Mouse (Mus musculus): ENCODE results near the gene Lsm10. TPM values are rescaled to one million over a fixed set of nuclear protein-coding genes. Genes with fewer than 3 reads are reported as not detected.

The Lsm10 gene
- polyA plus RNA-seq, 1 experiment, result 22.2 TPM

DNA sequence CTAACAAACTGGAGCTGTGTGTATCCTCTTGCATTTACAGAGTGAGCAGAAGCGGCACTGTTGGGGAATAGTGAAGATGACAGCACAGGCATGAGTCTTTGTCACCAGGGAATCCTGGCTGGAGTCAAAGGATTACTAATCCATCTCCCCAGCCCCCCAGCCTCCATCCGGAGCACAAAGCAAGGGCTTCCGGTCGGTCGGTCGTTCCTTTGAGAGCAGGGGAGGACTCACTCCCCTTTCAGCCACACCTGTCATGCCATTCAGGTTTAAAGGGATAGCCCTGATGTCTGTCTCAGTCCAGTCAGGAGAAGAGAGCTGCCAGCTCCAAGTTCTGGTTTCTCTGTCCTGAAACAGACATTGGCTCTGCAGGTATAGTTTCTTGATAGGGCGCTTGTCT, 14.7 kb downstream of the Lsm10 start:
- WGBS, result 15% methylated on average over 7 of the region's 7 CpGs
- peak overlapping the region; percentile 88 for H3K27ac ChIP-seq (ENCODE audit: insufficient read depth, low read length)
- no peaks in the 10 kb centered on the region for H3K36me3 ChIP-seq (ENCODE audit: control insufficient read depth, insufficient read depth, low read length)
- peak overlapping the region; percentile 7; the same call in 1 of the 2 replicates for H3K4me3 ChIP-seq (ENCODE audit: extremely low read depth, insufficient read depth, insufficient read length)
- H3K4me1 ChIP-seq (ENCODE audit: control insufficient read depth, insufficient read depth, insufficient read length), result peaks cover 19% of the 10 kb centered on the region; the same call in 1 of the 2 replicates
- DNase-seq (ENCODE audit: low read depth in 1 of 2, low spot score in 2 of 2), result no peak
- no peaks in the 10 kb centered on the region for H3K27me3 ChIP-seq (ENCODE audit: control insufficient read depth, insufficient read depth, low read length)
- TF ChIP-seq POLR2A (IDR thresholded peaks at IDR 0.05; ENCODE audit: low read depth, low read length), result no peak
- TF ChIP-seq CTCF (IDR thresholded peaks at IDR 0.05; ENCODE audit: extremely low read depth, insufficient read depth, insufficient read length, insufficient replicate concordance), result no peak

DNA sequence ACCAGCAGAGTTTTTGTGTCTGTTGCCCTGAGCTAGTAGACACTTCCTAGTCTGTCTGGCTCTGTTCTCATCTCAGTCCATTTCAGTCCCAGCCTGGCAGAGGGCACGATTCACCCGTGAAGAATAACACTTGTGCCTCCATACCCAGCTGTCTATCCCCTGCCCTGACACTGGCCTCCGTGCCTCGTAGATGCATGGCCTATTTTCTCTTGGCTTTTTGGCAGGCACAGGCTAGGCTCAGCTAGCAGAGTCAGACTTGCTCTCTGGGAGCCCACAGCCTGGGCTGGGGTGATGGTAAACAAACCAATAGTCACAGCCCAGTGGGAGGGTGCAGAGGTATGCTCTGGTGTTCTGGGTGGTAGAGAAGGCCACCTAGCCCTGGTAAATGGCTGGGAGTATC, 16.8 kb downstream of the Lsm10 start:
- H3K4me3 ChIP-seq (ENCODE audit: extremely low read depth, insufficient read depth, insufficient read length), result no peak overlapping the region
- H3K27ac ChIP-seq (ENCODE audit: insufficient read depth, low read length), result no peak overlapping the region
- DNase-seq (ENCODE audit: low read depth in 1 of 2, low spot score in 2 of 2), result no peak
- WGBS, result 70% methylated on average over 4 of the region's 4 CpGs
- TF ChIP-seq POLR2A (IDR thresholded peaks at IDR 0.05; ENCODE audit: low read depth, low read length), result no peak
- TF ChIP-seq CTCF (IDR thresholded peaks at IDR 0.05; ENCODE audit: extremely low read depth, insufficient read depth, insufficient read length, insufficient replicate concordance), result no peak
- peaks cover 19% of the 10 kb centered on the region; the same call in 1 of the 2 replicates for H3K4me1 ChIP-seq (ENCODE audit: control insufficient read depth, insufficient read depth, insufficient read length)
- no peaks in the 10 kb centered on the region for H3K36me3 ChIP-seq (ENCODE audit: control insufficient read depth, insufficient read depth, low read length)
- no peaks in the 10 kb centered on the region for H3K27me3 ChIP-seq (ENCODE audit: control insufficient read depth, insufficient read depth, low read length)

DNA sequence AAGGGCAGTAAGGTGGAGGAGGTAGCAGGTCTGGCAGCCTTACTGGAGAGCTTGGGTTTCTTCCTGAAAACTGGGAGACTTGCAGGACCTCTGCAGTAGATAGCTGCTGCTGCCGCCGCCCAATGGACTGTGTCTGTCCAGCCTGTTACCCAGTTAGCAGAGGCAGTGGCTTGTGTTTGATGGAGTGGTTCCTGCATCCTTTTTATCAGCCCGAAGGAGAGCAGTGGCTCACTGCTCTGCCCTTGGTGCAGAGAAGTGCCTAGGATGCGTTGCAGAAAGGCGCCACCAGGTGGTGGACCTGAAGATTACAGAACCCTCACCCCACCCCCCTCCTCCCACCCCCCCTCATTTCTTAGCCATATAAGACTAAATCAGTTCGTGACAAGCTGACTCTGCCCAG, 17.5 kb downstream of the Lsm10 start:
- H3K27ac ChIP-seq (ENCODE audit: insufficient read depth, low read length), result no peak overlapping the region
- TF ChIP-seq POLR2A (IDR thresholded peaks at IDR 0.05; ENCODE audit: low read depth, low read length), result no peak
- peak; percentile 71; the same call in 1 of the 2 replicates for TF ChIP-seq CTCF (IDR thresholded peaks at IDR 0.05; ENCODE audit: extremely low read depth, insufficient read depth, insufficient read length, insufficient replicate concordance)
- no peaks in the 10 kb centered on the region for H3K27me3 ChIP-seq (ENCODE audit: control insufficient read depth, insufficient read depth, low read length)
- H3K4me1 ChIP-seq (ENCODE audit: control insufficient read depth, insufficient read depth, insufficient read length), result peaks cover 19% of the 10 kb centered on the region; the same call in 1 of the 2 replicates
- no peaks in the 10 kb centered on the region for H3K36me3 ChIP-seq (ENCODE audit: control insufficient read depth, insufficient read depth, low read length)
- no peak overlapping the region for H3K4me3 ChIP-seq (ENCODE audit: extremely low read depth, insufficient read depth, insufficient read length)
- 19% methylated on average over 6 of the region's 6 CpGs for WGBS
- peak; percentile 42 to 51 for DNase-seq (ENCODE audit: low read depth in 1 of 2, low spot score in 2 of 2)

DNA sequence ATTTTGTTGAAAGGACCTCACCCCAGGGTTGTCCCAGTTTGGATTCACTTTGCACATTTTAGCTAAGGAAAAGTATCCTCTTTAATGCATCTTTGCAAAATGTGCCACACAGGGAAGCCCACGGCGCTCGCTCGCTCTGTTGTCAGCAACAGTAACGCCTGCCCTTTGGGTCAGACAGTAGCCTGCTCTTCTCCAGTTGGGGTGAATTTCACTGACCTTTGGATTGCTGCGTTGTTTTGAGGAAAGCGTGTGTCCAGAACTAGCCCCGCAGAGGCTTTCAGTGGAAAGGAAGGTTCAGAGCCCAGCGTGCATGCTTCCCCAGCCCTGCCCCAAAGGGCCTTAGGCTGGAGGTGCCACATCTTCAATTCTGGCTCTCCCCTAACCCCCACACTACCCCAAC, 19.0 kb downstream of the Lsm10 start:
- TF ChIP-seq CTCF (IDR thresholded peaks at IDR 0.05; ENCODE audit: extremely low read depth, insufficient read depth, insufficient read length, insufficient replicate concordance) (no peak), POLR2A (IDR thresholded peaks at IDR 0.05; ENCODE audit: low read depth, low read length) (no peak)
- Histone ChIP-seq H3K4me3 (ENCODE audit: extremely low read depth, insufficient read depth, insufficient read length) (no peak overlapping the region), H3K27ac (ENCODE audit: insufficient read depth, low read length) (no peak overlapping the region), H3K4me1 (ENCODE audit: control insufficient read depth, insufficient read depth, insufficient read length) (peaks cover 9% of the 10 kb centered on the region; the same call in 1 of the 2 replicates), H3K27me3 (ENCODE audit: control insufficient read depth, insufficient read depth, low read length) (no peaks in the 10 kb centered on the region), H3K36me3 (ENCODE audit: control insufficient read depth, insufficient read depth, low read length) (no peaks in the 10 kb centered on the region)
- WGBS, result 92% methylated on average over 9 of the region's 9 CpGs
- no peak for DNase-seq (ENCODE audit: low read depth in 1 of 2, low spot score in 2 of 2)

DNA sequence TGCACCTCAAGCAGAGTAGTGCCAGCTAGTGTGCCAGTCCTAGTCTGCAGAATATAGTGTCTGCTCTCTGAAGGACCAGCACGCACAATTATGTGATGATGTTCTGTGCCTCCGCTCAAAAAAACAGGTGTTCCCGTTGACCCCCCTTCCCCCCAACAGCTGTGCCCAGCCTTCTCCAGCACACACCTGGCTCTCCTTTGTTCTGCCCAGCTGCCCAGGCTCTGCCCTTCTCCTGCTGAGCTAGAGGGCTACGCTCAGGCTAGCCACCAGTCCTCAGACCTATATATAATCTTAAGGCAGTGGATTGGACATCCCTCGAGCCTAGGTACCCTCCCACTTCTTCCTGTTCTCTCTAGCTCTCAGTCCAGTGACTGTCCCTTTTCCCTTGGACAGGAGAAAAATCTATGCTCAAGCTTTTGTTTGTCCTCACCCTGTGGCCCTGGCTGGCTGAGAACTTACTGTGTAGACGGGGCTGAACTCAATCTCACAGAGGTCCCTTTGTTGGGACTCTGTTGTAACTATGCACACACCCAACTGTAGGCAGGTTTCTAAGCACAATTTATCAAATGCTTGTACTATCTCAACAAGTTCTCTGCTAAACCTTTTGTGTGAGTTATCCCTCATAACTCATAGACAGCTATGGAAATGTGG, 19.6 kb downstream of the Lsm10 start:
- Histone ChIP-seq H3K27ac (ENCODE audit: insufficient read depth, low read length) (no peak overlapping the region), H3K36me3 (ENCODE audit: control insufficient read depth, insufficient read depth, low read length) (no peaks in the 10 kb centered on the region), H3K27me3 (ENCODE audit: control insufficient read depth, insufficient read depth, low read length) (no peaks in the 10 kb centered on the region), H3K4me3 (ENCODE audit: extremely low read depth, insufficient read depth, insufficient read length) (no peak overlapping the region), H3K4me1 (ENCODE audit: control insufficient read depth, insufficient read depth, insufficient read length) (peaks cover 8% of the 10 kb centered on the region; the same call in 1 of the 2 replicates)
- TF ChIP-seq POLR2A (IDR thresholded peaks at IDR 0.05; ENCODE audit: low read depth, low read length) (no peak), CTCF (IDR thresholded peaks at IDR 0.05; ENCODE audit: extremely low read depth, insufficient read depth, insufficient read length, insufficient replicate concordance) (no peak)
- DNase-seq (ENCODE audit: low read depth in 1 of 2, low spot score in 2 of 2), result no peak
- WGBS, result 80% methylated on average over 6 of the region's 6 CpGs

DNA sequence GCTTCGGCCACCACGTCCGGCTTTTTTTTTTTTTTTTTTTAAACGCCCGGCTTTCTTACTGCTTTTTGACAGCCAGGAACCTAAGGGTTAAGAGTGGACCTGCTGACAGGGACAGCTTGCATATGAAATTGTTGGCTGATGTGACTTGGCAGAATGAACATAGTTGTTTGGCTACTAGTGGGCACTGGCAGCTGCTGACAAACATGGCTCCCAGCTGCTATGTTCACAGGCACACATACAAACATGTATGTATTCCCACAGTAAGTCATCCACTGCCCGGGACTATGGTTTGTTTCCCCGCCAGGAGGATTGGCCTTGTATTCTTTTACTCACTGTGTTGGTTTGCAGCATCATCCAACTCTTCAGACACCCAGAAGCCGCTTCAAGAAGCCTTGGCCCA, 20.7 kb downstream of the Lsm10 start:
- WGBS, result 90% methylated on average over 8 of the region's 8 CpGs
- H3K27ac ChIP-seq (ENCODE audit: insufficient read depth, low read length), result no peak overlapping the region
- no peak for DNase-seq (ENCODE audit: low read depth in 1 of 2, low spot score in 2 of 2)

DNA sequence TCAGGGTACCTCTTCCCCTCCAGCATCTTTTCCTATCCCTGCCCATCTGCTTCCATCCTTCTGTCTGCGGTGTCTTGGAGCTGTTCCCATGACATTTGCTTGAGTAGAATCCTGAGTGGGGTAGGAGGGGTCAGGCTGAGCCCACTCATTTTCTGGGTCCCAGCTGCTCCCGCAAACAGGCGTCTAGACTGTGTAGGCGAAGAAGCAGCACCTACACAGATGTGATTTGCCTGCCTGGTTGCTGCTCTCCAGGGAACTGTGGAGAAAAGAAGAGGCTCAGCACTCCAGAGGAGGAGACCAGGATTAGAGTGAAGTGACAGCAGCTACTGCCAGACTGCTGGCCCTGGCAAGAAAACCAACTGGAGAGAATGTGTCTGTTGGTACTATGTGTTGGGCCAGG, 22.2 kb downstream of the Lsm10 start:
- 89% methylated on average over 4 of the region's 4 CpGs for WGBS
- H3K36me3 ChIP-seq (ENCODE audit: control insufficient read depth, insufficient read depth, low read length), result 0 out of 2 replicates have a peak, but pooled peaks cover under 1% of the 10 kb centered on the region
- H3K4me3 ChIP-seq (ENCODE audit: extremely low read depth, insufficient read depth, insufficient read length), result no peak overlapping the region
- no peaks in the 10 kb centered on the region for H3K27me3 ChIP-seq (ENCODE audit: control insufficient read depth, insufficient read depth, low read length)
- TF ChIP-seq POLR2A (IDR thresholded peaks at IDR 0.05; ENCODE audit: low read depth, low read length), result no peak
- no peak for TF ChIP-seq CTCF (IDR thresholded peaks at IDR 0.05; ENCODE audit: extremely low read depth, insufficient read depth, insufficient read length, insufficient replicate concordance)
- H3K4me1 ChIP-seq (ENCODE audit: control insufficient read depth, insufficient read depth, insufficient read length), result no peaks in the 10 kb centered on the region
- DNase-seq (ENCODE audit: low read depth in 1 of 2, low spot score in 2 of 2), result no peak
- no peak overlapping the region for H3K27ac ChIP-seq (ENCODE audit: insufficient read depth, low read length)

More for the DNA sequence above, 20.7 kb downstream of the Lsm10 start:
- Histone ChIP-seq H3K4me3 (ENCODE audit: extremely low read depth, insufficient read depth, insufficient read length) (no peak overlapping the region), H3K36me3 (ENCODE audit: control insufficient read depth, insufficient read depth, low read length) (no peaks in the 10 kb centered on the region), H3K27me3 (ENCODE audit: control insufficient read depth, insufficient read depth, low read length) (no peaks in the 10 kb centered on the region), H3K4me1 (ENCODE audit: control insufficient read depth, insufficient read depth, insufficient read length) (0 out of 2 replicates have a peak, but pooled peaks cover 1% of the 10 kb centered on the region)
- no peak for TF ChIP-seq CTCF (IDR thresholded peaks at IDR 0.05; ENCODE audit: extremely low read depth, insufficient read depth, insufficient read length, insufficient replicate concordance)
- TF ChIP-seq POLR2A (IDR thresholded peaks at IDR 0.05; ENCODE audit: low read depth, low read length), result no peak

All from spleen, adult 2 months (tissue).